Mouse (Mus musculus) liver, adult 2 months (tissue): Measurements from ENCODE around the gene Rab12.

Source experiments
- CTCF ChIP-seq: fragments of 200-500 bp; IDR thresholded peaks from 2 replicates; pipeline ENCODE4 v1.5.1; 2011; ENCODE audit warnings: low read depth, low read length, control low read depth
- POLR2A ChIP-seq: fragments of 200-500 bp; IDR thresholded peaks from 2 replicates; pipeline ENCODE4 v1.6.1; 2011; ENCODE audit warnings: low read length, control low read depth; ENCODE audit not compliant: insufficient read depth; ENCODE audit errors: extremely low read depth

DNA sequence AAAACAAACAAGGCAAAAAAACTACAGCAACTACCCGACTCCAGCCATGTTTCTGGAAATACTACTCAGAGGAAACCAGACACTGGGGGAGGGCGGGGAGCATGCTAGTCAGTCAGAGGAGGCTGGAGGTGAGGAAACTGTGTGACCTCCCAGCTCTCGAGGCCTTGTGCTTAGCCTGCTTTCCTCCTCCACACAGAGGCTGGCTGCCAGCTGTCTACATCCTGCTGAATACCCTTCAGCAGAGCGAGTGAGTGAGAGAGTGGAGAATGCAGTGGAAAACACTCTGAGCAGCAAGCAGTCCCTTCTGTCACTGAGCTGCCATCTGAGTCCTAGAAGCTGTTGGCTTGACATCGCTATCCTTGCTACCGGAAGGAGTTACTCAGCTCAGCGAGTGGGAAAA, 44.7 kb upstream of the Rab12 start:
- TF ChIP-seq POLR2A = no peak
- no peak for TF ChIP-seq CTCF
